Mouse (Mus musculus) Patski (cell line): ENCODE results near the gene Akap6. TPM values are rescaled to one million over a fixed set of nuclear protein-coding genes. Genes with fewer than 3 reads are reported as not detected.

Experiments
- ATAC-seq: fragments of 100-300 bp; one replicate; pipeline ENCODE4 v1.8.0; 2021
- CTCF ChIA-PET: fragments of 350-600 bp; sonication (Branson Sonifier 250); formaldehyde crosslinking; loops from one replicate; lab custom pipeline; 2022; ENCODE audit warnings: inconsistent platforms; lab: Charles Lee
- POLR2A ChIA-PET: fragments of 350-600 bp; sonication (Branson Sonifier 250); formaldehyde crosslinking; loops from one replicate; lab custom pipeline; 2022; ENCODE audit warnings: antibody characterized with exemption, inconsistent platforms; lab: Charles Lee
- DNase-seq: peaks from one replicate; pipeline ENCODE4 v3.0.0-alpha.2; 2011; ENCODE audit warnings: low read depth, low spot score
- H3K27me3 ChIP-seq: fragments of 371-371 bp; one replicate; pipeline ENCODE4 v1.5.1; 2021
- CTCF ChIP-seq: fragments of 100-300 bp; IDR thresholded peaks from one replicate; pipeline ENCODE4 v1.5.1; 2021
- in situ Hi-C: fragments of 300-500 bp; cut with MboI; formaldehyde crosslinking; loops from 3 replicates; pipeline ENCODE4 v1.11.1; 2018; ENCODE audit warnings: low pct_unique_long_range_greater_than_20kb, mixed read lengths
- polyA plus RNA-seq: library from polyadenylated mRNA; unstranded; gene quantifications from one replicate; pipeline ENCODE4 v1.2.3, GENCODE M21; 2021

The Akap6 gene
- polyA plus RNA-seq, 1 experiment from 2014 or later, result 0.64 TPM

- TF ChIP-seq CTCF, result no peak
- no peaks in the 10 kb centered on the region for H3K27me3 ChIP-seq
- in situ Hi-C loops, result loop anchor here (5.0 kb wide), 1 partner anchor 36 kb away; no protein-coding TSS in a partner anchor
- CTCF ChIA-PET, result no interaction called here
- POLR2A ChIA-PET, result no interaction called here
- no peak for DNase-seq
- peak; percentile 39 for ATAC-seq
Observed at GRCm38 (mm10) chr12:52818588-52818987, 119.4 kb downstream of the Akap6 start.

- TF ChIP-seq CTCF, result no peak
- ChIA-PET CTCF (no interaction called here), POLR2A (no interaction called here)
- DNase-seq (no peak), ATAC-seq (no peak)
- in situ Hi-C loops, result loop anchor here (10.0 kb wide), 1 partner anchor 160 kb away; no protein-coding TSS in a partner anchor
- H3K27me3 ChIP-seq, result no peaks in the 10 kb centered on the region
Observed at GRCm38 (mm10) chr12:52824774-52825173, 125.6 kb downstream of the Akap6 start.

- H3K27me3 ChIP-seq, result no peaks in the 10 kb centered on the region
- DNase-seq, result peak; percentile 92
- ChIA-PET CTCF (no interaction called here), POLR2A (no interaction called here)
- ATAC-seq, result peak; percentile 81
- in situ Hi-C loops, result loop anchor here (10.0 kb wide), 1 partner anchor 164 kb away; no protein-coding TSS in a partner anchor
- TF ChIP-seq CTCF, result no peak
Observed at GRCm38 (mm10) chr12:52828944-52829736, 130.0 kb downstream of the Akap6 start.

GRCm38 (mm10) chr12:52831782-52832181 lies 132.6 kb downstream of the Akap6 start:
- ChIA-PET POLR2A (no interaction called here), CTCF (no interaction called here)
- TF ChIP-seq CTCF, result no peak
- no peaks in the 10 kb centered on the region for H3K27me3 ChIP-seq
- in situ Hi-C loops, result loop anchor here (5.0 to 10.0 kb wide), 3 partner anchors 194 to 329 kb away; partner anchors contain the start of gene Arhgap5
- peak; percentile 40 for ATAC-seq
- DNase-seq, result peak; percentile 43

GRCm38 (mm10) chr12:52832230-52832629 lies 133.0 kb downstream of the Akap6 start:
- ATAC-seq (peak; percentile 37), DNase-seq (peak; percentile 46)
- ChIA-PET POLR2A (interaction anchor here (1.2 kb wide), 1 partner anchor 800 kb away, joined by 3 read pairs; no protein-coding TSS in a partner anchor), CTCF (no interaction called here)
- no peaks in the 10 kb centered on the region for H3K27me3 ChIP-seq
- peak; percentile 84 for TF ChIP-seq CTCF
- in situ Hi-C loops, result loop anchor here (5.0 to 10.0 kb wide), 3 partner anchors 195 to 330 kb away; partner anchors contain the start of gene Arhgap5

- in situ Hi-C loops, result loop anchor here (5.0 to 10.0 kb wide), 3 partner anchors 196 to 331 kb away; partner anchors contain the start of gene Arhgap5
- POLR2A ChIA-PET, result interaction anchor here (0.6 to 1.2 kb wide), 2 partner anchors 14 to 801 kb away, joined by 3 read pairs; no protein-coding TSS in a partner anchor
- H3K27me3 ChIP-seq, result no peaks in the 10 kb centered on the region
- TF ChIP-seq CTCF, result no peak
- ATAC-seq (no peak), DNase-seq (no peak)
- CTCF ChIA-PET, result interaction anchor here (0.9 to 2.1 kb wide), 3 partner anchors 195 to 229 kb away, joined by 3 to 12 read pairs (median 3); no protein-coding TSS in a partner anchor
Observed at GRCm38 (mm10) chr12:52833141-52833540, 134.0 kb downstream of the Akap6 start.

- no peak for TF ChIP-seq CTCF
- ChIA-PET POLR2A (no interaction called here), CTCF (interaction anchor here (1.6 to 2.1 kb wide), 3 partner anchors 61 to 832 kb away, joined by 4 to 12 read pairs (median 6); no protein-coding TSS in a partner anchor)
- in situ Hi-C loops, result loop anchor here (5.0 to 10.0 kb wide), 3 partner anchors 197 to 332 kb away; partner anchors contain the start of gene Arhgap5
- H3K27me3 ChIP-seq, result no peaks in the 10 kb centered on the region
- DNase-seq (no peak), ATAC-seq (no peak)
Observed at GRCm38 (mm10) chr12:52834074-52834473, 134.9 kb downstream of the Akap6 start.

- CTCF ChIA-PET, result interaction anchor here (1.3 to 2.1 kb wide), 5 partner anchors 11 to 833 kb away, joined by 3 to 12 read pairs (median 4); no protein-coding TSS in a partner anchor
- no peaks in the 10 kb centered on the region for H3K27me3 ChIP-seq
- TF ChIP-seq CTCF, result no peak
- peak; percentile 10 for ATAC-seq
- in situ Hi-C loops, result loop anchor here (5.0 to 10.0 kb wide), 4 partner anchors 198 to 828 kb away; partner anchors contain the start of genes Arhgap5 and Dtd2
- POLR2A ChIA-PET, result interaction anchor here (0.6 to 0.7 kb wide), 2 partner anchors 19 to 924 kb away, joined by 3 to 6 read pairs; no protein-coding TSS in a partner anchor
- no peak for DNase-seq
Observed at GRCm38 (mm10) chr12:52834781-52835279, 135.6 kb downstream of the Akap6 start.

GRCm38 (mm10) chr12:52835291-52835742 lies 136.1 kb downstream of the Akap6 start:
- H3K27me3 ChIP-seq, result no peaks in the 10 kb centered on the region
- POLR2A ChIA-PET, result interaction anchor here (0.6 to 0.7 kb wide), 2 partner anchors 18 to 924 kb away, joined by 3 to 6 read pairs; no protein-coding TSS in a partner anchor
- in situ Hi-C loops, result loop anchor here (5.0 to 10.0 kb wide), 2 partner anchors 231 to 828 kb away; partner anchors contain the start of gene Dtd2
- peak; percentile 43 for DNase-seq
- no peak for TF ChIP-seq CTCF
- CTCF ChIA-PET, result interaction anchor here (0.8 to 2.1 kb wide), 7 partner anchors 11 to 834 kb away, joined by 3 to 12 read pairs (median 4); no protein-coding TSS in a partner anchor
- ATAC-seq, result peak; percentile 58
